In genomic region chr5:76143356-76143755, GRCm38 (mm10) we compare ENCODE assay signal across 13 mouse cellular contexts.
"Had no signal": no experiment of that assay in that cellular context is flagged by ENCODE, and none has a peak within 500 bp of the region (broad histone marks: within the 10 kb centered on the region; RNA-seq: fewer than 3 reads in every experiment).

No protein-coding gene starts in this region.

- DNase-seq: gastrocnemius, adult 2 months; gastrocnemius, postnatal 10 days; gastrocnemius, postnatal 25 days; heart, adult 2 months; heart, postnatal 14 days; heart, postnatal 4 days; kidney, adult 18-20 months; kidney, adult 8-10 months; kidney, postnatal 10 days; kidney, postnatal 25 days; kidney, postnatal 4 days; liver; liver, embryonic 13.5 days had no signal
